Mouse (Mus musculus) kidney, embryonic 14.5 days (tissue): ENCODE results near the gene Olfr320. TPM values are rescaled to one million over a fixed set of nuclear protein-coding genes. Genes with fewer than 3 reads are reported as not detected.
"Not testable (repeated sequence)": the region's sequence is repeated elsewhere in the genome, so short reads cannot be mapped to it uniquely, and the experiment has no call there.

ENCODE experiments used
- ATAC-seq: fragments of 200-750 bp; cut with Nextera tagmentation; 2 replicates; pipeline ENCODE4 v1.8.0; 2017; ENCODE audit warnings: moderate number of reproducible peaks, mild to moderate bottlenecking, moderate TSS enrichment, moderate library complexity; ENCODE audit not compliant: low FRiP score, low TSS enrichment
- H3K27ac ChIP-seq: fragments of 300-500 bp; sonication (generic); 2 replicates; pipeline ENCODE4 v1.5.1; 2014; ENCODE audit warnings: low read depth, mild to moderate bottlenecking, low read length, moderate library complexity, mixed read lengths
- H3K27me3 ChIP-seq: fragments of 300-500 bp; sonication (generic); 2 replicates; pipeline ENCODE4 v1.6.1; 2014; ENCODE audit warnings: mild to moderate bottlenecking, low read length; ENCODE audit not compliant: control insufficient read depth, insufficient read depth
- H3K36me3 ChIP-seq: fragments of 300-500 bp; sonication (generic); 2 replicates; pipeline ENCODE4 v1.6.1; 2014; ENCODE audit warnings: low read length, mixed read lengths; ENCODE audit not compliant: control insufficient read depth, insufficient read depth
- H3K4me1 ChIP-seq: fragments of 300-500 bp; sonication (generic); 2 replicates; pipeline ENCODE4 v1.6.1; 2014; ENCODE audit warnings: low read length, mixed read lengths; ENCODE audit not compliant: control insufficient read depth, insufficient read depth
- H3K4me2 ChIP-seq: fragments of 300-500 bp; sonication (generic); replicated peaks from 2 replicates; pipeline ENCODE4 v1.6.1; 2014; ENCODE audit warnings: low read depth, mild to moderate bottlenecking, low read length
- H3K4me3 ChIP-seq: fragments of 300-500 bp; sonication (generic); 2 replicates; pipeline ENCODE4 v1.5.1; 2014; ENCODE audit warnings: mild to moderate bottlenecking, low read length
- H3K9ac ChIP-seq: fragments of 300-500 bp; sonication (generic); 2 replicates; pipeline ENCODE4 v1.6.1; 2014; ENCODE audit warnings: low read depth, mild to moderate bottlenecking, low read length, moderate library complexity
- H3K9me3 ChIP-seq: fragments of 300-500 bp; sonication (generic); 2 replicates; pipeline ENCODE4 v1.6.1; 2016; ENCODE audit warnings: low read length; ENCODE audit not compliant: control insufficient read depth
- WGBS: fragments of 180-500 bp; shearing (Covaris S2); extraction: QIAGEN DNeasy Blood & Tissue Kit; methylation state at CpG from one replicate; pipeline ENCODE4 v1.1.7; 2014; 5-methylcytosine and 5-hydroxymethylcytosine counted together
- polyA plus RNA-seq: library from polyadenylated mRNA; unstranded; fragments of >200 nt; fragmentation: Nextera tagmentation; extraction: Ambion mirVana; gene quantifications from 2 replicates; pipeline ENCODE4 v1.2.1, GENCODE M21; 2014

Gene Olfr320
- polyA plus RNA-seq, 1 experiment from 2014 or later = not detected

- no peaks in the 10 kb centered on the region for H3K36me3 ChIP-seq
- no peaks in the 10 kb centered on the region for H3K9me3 ChIP-seq
- ATAC-seq = no peak
- H3K27me3 ChIP-seq = no peaks in the 10 kb centered on the region
- 85% methylated on average over 3 of the region's 3 CpGs for WGBS
- H3K4me2 ChIP-seq = no peak overlapping the region
- H3K4me3 ChIP-seq = no peak overlapping the region
- H3K27ac ChIP-seq = no peak overlapping the region
- no peak overlapping the region for H3K9ac ChIP-seq
- H3K4me1 ChIP-seq = no peaks in the 10 kb centered on the region
Observed at GRCm38 (mm10) chr11:58655151-58655550, 25.7 kb upstream of the Olfr320 start.

GRCm38 (mm10) chr11:58658596-58658995 is 22.3 kb upstream of the Olfr320 start, which contains the start of gene Olfr322:
Olfr322 (plus strand) TSS chr11:58658782.
- Histone ChIP-seq H3K27ac (no peak within 1 kb of the TSS), H3K4me3 (no peak within 1 kb of the TSS), H3K27me3 (no peaks in the 10 kb centered on the region), H3K36me3 (no peaks in the 10 kb centered on the region), H3K9ac (no peak within 1 kb of the TSS), H3K4me2 (no peak within 1 kb of the TSS), H3K4me1 (no peaks in the 10 kb centered on the region), H3K9me3 (no peaks in the 10 kb centered on the region)
- no peak for ATAC-seq
- 89% methylated on average over 4 of the region's 4 CpGs for WGBS

GRCm38 (mm10) chr11:58669252-58669651 is 11.6 kb upstream of the Olfr320 start:
- Histone ChIP-seq H3K9ac (no peak overlapping the region), H3K4me2 (no peak overlapping the region), H3K27ac (no peak overlapping the region), H3K36me3 (no peaks in the 10 kb centered on the region), H3K4me3 (no peak overlapping the region), H3K27me3 (no peaks in the 10 kb centered on the region), H3K4me1 (no peaks in the 10 kb centered on the region), H3K9me3 (no peaks in the 10 kb centered on the region)
- ATAC-seq = no peak

GRCm38 (mm10) chr11:58671825-58672224 is 9.1 kb upstream of the Olfr320 start:
- Histone ChIP-seq H3K36me3 (no peaks in the 10 kb centered on the region), H3K4me1 (no peaks in the 10 kb centered on the region), H3K27ac (no peak overlapping the region), H3K9ac (no peak overlapping the region), H3K4me2 (no peak overlapping the region), H3K4me3 (no peak overlapping the region), H3K27me3 (no peaks in the 10 kb centered on the region), H3K9me3 (no peaks in the 10 kb centered on the region)
- no peak for ATAC-seq
- 57% methylated on average over 4 of the region's 4 CpGs for WGBS

- WGBS = 87% methylated on average over 3 of the region's 3 CpGs
Observed at GRCm38 (mm10) chr11:58698862-58699261, 18.0 kb downstream of the Olfr320 start, which contains the start of gene Olfr319. Olfr319 (plus strand) TSS chr11:58699162.

GRCm38 (mm10) chr11:58709086-58709485 is 28.2 kb downstream of the Olfr320 start:
- ATAC-seq = no peak
- no peak overlapping the region for H3K9ac ChIP-seq

More at GRCm38 (mm10) chr11:58698862-58699261, 18.0 kb downstream of the Olfr320 start, which contains the start of gene Olfr319:
- Histone ChIP-seq H3K27ac (no peak within 1 kb of the TSS), H3K27me3 (no peaks in the 10 kb centered on the region), H3K4me3 (no peak within 1 kb of the TSS), H3K9me3 (peaks cover 9% of the 10 kb centered on the region), H3K36me3 (no peaks in the 10 kb centered on the region), H3K9ac (no peak within 1 kb of the TSS), H3K4me1 (no peaks in the 10 kb centered on the region), H3K4me2 (no peak within 1 kb of the TSS)
- ATAC-seq = no peak

GRCm38 (mm10) chr11:58717723-58718122 is 36.8 kb downstream of the Olfr320 start:
- H3K27me3 ChIP-seq, H3K4me1 ChIP-seq, H3K27ac ChIP-seq, H3K4me3 ChIP-seq, ATAC-seq, H3K36me3 ChIP-seq, H3K9ac ChIP-seq, H3K9me3 ChIP-seq, H3K4me2 ChIP-seq: not testable (repeated sequence)
- 90% methylated on average over 6 of the region's 7 CpGs for WGBS

More at GRCm38 (mm10) chr11:58709086-58709485, 28.2 kb downstream of the Olfr320 start:
- H3K27ac ChIP-seq = no peak overlapping the region
- no peaks in the 10 kb centered on the region for H3K9me3 ChIP-seq
- H3K36me3 ChIP-seq = no peaks in the 10 kb centered on the region
- WGBS = 87% methylated on average over 11 of the region's 11 CpGs
- no peaks in the 10 kb centered on the region for H3K27me3 ChIP-seq
- H3K4me1 ChIP-seq = no peaks in the 10 kb centered on the region
- no peak overlapping the region for H3K4me3 ChIP-seq
- H3K4me2 ChIP-seq = no peak overlapping the region

- ATAC-seq = no peak
- Histone ChIP-seq H3K27ac (no peak overlapping the region), H3K36me3 (no peaks in the 10 kb centered on the region), H3K4me3 (no peak overlapping the region), H3K4me2 (no peak overlapping the region), H3K9me3 (no peaks in the 10 kb centered on the region), H3K9ac (no peak overlapping the region), H3K4me1 (no peaks in the 10 kb centered on the region), H3K27me3 (no peaks in the 10 kb centered on the region)
- WGBS = 89% methylated on average over 4 of the region's 4 CpGs
Observed at GRCm38 (mm10) chr11:58719701-58720100, 38.8 kb downstream of the Olfr320 start.

- Histone ChIP-seq H3K36me3 (no peaks in the 10 kb centered on the region), H3K4me3 (no peak within 1 kb of the TSS), H3K27me3 (no peaks in the 10 kb centered on the region), H3K4me1 (no peaks in the 10 kb centered on the region), H3K9me3 (no peaks in the 10 kb centered on the region), H3K27ac (no peak within 1 kb of the TSS), H3K4me2 (no peak within 1 kb of the TSS), H3K9ac (no peak within 1 kb of the TSS)
- ATAC-seq = no peak
Observed at GRCm38 (mm10) chr11:58723914-58724313, 43.0 kb downstream of the Olfr320 start, which contains the start of gene Olfr318. Olfr318 (minus strand) TSS chr11:58724014.
